Mouse (Mus musculus): ENCODE results near the gene E130208F15Rik. TPM values are rescaled to one million over a fixed set of nuclear protein-coding genes. Genes with fewer than 3 reads are reported as not detected.

Gene E130208F15Rik
- total RNA-seq (2021), result under 1 TPM; 0.32 to 0.55 TPM

GRCm38 (mm10) chr7:30321539-30322284 lies at the start of gene E130208F15Rik:
E130208F15Rik (plus strand) TSS chr7:30321740.
- peak; percentile 67 to 86 for DNase-seq (ENCODE audit: low spot score in 2 of 2)
- intact Hi-C loops (cut with DNase I), result no loop called here

DNA sequence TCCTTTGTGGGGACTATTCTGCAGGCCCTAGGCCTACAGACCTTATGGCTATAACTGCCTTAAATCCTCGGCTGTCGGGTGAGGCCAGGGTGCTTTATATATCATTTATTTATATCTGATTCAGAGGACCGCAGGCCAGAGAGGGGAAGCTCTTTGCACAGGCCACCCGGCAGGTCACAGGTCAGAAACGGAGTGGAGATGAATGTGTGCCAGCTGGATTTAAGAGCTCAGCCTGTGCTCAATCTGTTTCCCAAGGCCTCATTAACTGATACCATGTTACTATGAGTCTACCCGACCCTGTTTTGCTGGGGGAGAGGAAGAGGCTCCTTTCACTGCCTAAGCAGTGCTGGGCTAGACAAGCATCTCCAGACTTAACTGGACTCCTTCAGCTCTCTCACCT lies 47.2 kb upstream of the E130208F15Rik start:
- DNase-seq (ENCODE audit: low spot score in 2 of 2), result no peak
- intact Hi-C loops (cut with DNase I), result no loop called here

DNA sequence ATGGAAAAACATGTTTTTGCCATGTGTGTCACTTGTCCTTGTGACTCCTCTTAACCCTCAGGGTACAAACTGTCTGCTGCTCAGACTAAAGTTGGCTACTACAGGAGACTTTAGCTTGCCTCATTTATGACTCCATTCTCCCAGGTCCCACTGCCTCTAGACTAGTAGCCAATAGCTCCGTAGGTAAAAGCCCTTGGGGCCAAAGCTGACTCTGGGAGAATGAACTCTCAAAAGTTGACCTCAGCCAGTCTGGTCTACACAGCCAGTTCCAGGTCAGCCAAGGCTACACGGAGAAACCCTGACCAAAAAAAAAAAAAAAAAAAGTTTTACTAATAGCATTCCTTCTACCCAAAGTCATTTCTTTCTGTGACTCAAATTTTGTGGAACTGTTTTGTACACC lies 42.6 kb upstream of the E130208F15Rik start:
- intact Hi-C loops (cut with DNase I), result no loop called here

DNA sequence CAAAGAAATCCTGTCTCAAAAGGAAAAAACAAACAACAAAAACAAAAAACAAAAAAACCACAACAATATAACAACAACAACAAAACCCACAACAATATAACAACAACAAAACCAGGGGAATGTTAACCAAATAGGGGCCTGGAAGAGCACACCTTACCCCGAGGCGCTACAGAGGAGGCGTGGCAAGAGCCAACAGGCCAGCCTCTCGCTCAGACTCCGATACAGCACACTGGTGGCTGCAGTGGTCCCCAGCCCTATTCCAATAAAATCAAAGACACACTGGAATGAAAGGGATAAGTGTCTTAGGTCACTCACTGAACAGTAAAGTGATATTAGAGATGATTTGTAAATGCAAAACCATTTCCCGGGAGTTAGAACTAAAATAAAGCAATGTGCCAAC lies 42.0 kb upstream of the E130208F15Rik start:
- no peak for DNase-seq (ENCODE audit: low spot score in 2 of 2)
- intact Hi-C loops (cut with DNase I), result no loop called here

More for the DNA sequence above, 42.6 kb upstream of the E130208F15Rik start:
- DNase-seq (ENCODE audit: low spot score in 2 of 2), result no peak

- DNase-seq (ENCODE audit: low spot score in 2 of 2), result peak; percentile 90 to 95
- intact Hi-C loops (cut with DNase I), result loop anchor here (1.0 kb wide), 1 partner anchor 48 kb away; the partner anchor contains the start of gene Tbcb
Observed at GRCm38 (mm10) chr7:30279951-30280669, 41.4 kb upstream of the E130208F15Rik start, which contains the start of the genes Thap8 and Wdr62. Thap8 (plus strand) TSS chr7:30280094. Wdr62 (minus strand) TSS chr7:30280419.

GRCm38 (mm10) chr7:30280670-30281138 lies 40.8 kb upstream of the E130208F15Rik start:
- intact Hi-C loops (cut with DNase I), result loop anchor here (1.0 kb wide), 1 partner anchor 48 kb away; the partner anchor contains the start of gene Tbcb
- peak; percentile 87 to 91 for DNase-seq (ENCODE audit: low spot score in 2 of 2)

DNA sequence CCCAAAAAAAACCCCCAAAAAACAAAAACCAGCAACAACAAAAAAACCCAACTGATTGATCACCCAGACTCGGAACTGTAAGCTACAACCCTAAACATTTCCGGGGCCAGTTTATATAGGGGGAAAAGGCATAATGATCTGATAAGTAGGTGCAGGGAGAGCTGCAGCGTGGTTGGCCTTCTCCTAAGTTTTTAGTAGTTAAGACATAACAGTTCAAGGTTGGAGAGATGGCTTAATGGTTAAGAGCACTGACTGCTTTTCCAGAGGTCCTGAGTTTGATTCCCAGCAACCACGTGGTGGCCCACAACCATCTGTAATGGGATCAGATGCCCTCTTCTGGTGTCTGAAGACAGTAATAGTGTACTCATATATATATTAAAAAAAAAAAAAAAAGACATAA lies 40.0 kb upstream of the E130208F15Rik start:
- DNase-seq (ENCODE audit: low spot score in 2 of 2), result no peak
- intact Hi-C loops (cut with DNase I), result no loop called here

DNA sequence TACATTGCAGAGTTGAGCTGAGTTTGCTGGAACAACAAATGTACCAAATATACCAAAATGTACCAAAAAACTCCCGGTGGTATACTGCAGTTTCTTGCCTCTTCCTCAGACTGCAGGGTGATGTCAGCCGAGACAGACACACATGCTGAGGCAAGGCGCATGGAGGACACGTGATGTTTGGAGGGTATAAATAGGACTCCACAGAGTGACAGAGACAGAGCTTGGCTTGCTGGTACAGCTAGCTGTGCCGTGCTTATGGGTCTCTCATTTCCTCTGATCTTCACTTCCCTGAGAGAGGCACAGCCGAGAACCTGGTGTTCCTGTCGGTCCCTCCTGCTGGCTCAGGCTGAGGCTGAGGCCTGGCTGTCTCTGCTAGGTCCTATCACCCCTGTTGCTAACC lies 38.8 kb upstream of the E130208F15Rik start:
- intact Hi-C loops (cut with DNase I), result no loop called here
- DNase-seq (ENCODE audit: low spot score in 2 of 2), result peak in 1 of 2 experiments; percentile 58

GRCm38 (mm10) chr7:30286701-30287410 lies 34.7 kb upstream of the E130208F15Rik start:
- intact Hi-C loops (cut with DNase I), result no loop called here
- no peak for DNase-seq (ENCODE audit: low spot score in 2 of 2)

DNA sequence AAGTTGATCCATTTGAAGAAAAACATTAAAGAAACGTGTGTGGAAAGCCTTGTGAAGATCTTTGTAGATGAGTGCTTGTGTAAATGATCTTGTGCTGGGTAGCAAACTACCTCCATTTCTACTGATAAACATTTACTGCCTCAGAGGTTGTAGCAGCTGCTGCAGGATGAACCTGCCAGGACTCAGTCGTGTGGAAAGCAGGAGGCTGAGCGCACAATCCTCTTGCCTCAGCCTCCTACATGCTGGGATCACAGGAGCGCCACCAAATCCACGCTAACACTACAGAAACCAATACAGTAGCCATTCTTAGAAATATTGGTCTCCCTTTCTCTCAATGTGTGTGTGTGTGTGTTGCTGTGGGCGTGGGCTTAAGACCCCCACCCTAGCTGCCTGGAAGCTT lies 33.5 kb upstream of the E130208F15Rik start:
- DNase-seq (ENCODE audit: low spot score in 2 of 2), result no peak
- intact Hi-C loops (cut with DNase I), result loop anchor here (2.0 kb wide), 1 partner anchor 55 kb away; the partner anchor contains the start of gene Tbcb

DNA sequence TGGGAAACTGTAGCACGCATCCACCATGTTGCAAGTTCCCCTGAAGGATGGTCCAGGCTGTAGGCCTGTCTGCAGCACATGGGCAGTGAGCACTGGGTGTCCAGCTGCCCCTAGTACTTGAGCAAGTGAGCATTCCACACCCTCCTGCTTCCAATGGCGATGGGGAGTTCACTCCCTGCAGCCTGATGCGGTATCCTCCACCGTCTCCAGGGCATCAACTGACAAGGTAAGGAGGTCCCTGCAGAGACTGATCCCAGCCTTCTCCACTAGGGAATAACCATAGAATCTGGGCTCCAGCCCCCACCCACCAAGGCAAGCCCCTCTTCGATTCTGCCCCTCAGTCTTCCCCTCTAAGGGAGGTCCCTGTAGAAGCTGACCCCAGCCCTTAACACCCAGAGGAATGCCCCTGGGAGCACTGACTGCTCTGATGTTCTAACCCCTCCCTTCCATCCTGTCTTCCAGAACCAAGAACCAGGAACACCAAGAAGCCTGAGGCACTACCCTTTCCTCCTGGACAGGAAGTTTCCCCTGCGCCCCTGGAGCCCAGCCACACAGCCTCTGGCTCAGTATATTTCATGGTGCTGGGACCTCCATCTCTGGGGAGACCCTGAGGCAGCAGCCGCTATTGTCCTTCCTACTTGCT lies 32.3 kb upstream of the E130208F15Rik start:
- intact Hi-C loops (cut with DNase I), result loop anchor here (2.0 kb wide), 1 partner anchor 56 kb away; the partner anchor contains the start of gene Tbcb
- DNase-seq (ENCODE audit: low spot score in 2 of 2), result no peak

DNA sequence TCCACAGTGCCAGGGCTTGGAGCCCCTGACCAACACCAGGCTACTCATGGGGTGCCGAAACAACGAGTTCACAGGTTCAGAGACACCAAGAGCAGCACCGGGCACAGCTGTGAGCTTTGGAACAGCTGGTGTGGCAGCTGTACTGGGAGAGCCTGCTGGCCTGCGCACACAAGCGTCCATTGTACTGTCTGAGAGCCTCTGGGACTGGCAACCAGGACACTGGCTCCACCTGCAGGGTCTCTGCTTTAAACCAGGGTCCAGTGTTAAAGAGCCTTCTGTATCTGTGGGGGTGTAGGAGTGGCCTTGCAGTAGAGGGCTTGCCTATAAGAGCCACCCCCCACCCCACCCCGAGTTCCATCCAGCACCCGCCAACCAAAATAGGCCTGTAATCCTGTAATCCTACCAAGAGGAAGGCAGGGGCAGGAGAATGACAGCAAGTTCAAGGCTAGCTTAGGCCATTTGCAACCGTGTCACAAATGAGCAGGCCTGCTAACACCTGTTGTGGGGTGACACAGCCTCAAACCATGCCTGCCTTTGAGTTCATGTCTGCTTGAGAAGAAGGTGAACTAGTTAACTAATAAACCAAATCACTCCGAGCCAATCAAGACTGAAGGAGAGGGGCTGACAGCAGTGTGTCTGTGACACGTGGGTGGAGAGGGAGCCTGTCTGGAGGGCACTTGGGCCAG lies 31.7 kb upstream of the E130208F15Rik start:
- intact Hi-C loops (cut with DNase I), result loop anchor here (2.0 kb wide), 1 partner anchor 57 kb away; the partner anchor contains the start of gene Tbcb
- peak in 1 of 2 experiments; percentile 46 for DNase-seq (ENCODE audit: low spot score in 2 of 2)

DNA sequence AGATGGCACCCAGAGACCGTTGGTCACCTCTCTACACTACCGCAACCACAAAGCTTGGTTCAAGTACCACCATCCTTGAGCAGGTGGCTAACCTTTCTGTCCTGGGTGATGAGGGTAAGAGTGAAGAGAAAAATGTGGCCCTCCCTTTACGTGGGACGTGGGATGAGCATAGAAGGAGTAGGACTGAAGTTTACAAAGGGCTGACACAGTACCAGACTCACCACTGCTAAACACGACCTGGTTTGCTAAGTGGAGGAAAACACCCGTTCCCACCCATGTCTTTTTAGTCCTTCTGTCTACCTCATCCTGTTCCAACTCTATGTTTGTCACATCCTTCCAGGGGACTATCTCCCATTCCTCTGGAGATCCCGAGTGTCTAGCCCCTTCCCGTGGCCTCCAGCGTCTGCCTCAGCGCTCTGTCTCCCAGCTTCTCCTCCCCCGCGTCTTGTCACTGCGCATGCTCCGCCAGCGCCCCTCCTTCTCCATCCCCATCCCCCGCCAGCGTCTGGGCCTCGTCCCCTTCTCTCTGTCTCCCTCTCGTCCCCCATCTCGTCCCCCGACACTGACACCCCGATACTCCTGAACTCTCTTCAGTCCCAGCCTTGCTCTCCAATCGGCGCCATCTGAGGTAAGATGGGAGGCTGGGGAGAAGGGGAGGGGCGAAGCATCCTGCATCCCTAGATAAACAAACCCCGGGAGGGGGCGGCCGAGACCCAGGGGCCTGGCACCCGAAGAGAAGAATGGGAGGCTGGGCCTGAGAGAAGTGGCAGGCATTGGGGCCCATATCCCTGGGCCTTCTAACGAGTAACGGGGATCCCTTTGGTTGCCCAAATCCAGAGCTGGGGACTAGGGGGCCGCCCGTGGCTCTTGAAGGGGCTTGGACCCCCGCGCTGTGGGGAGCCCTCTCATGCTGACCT lies 30.1 kb upstream of the E130208F15Rik start, which contains the start of gene Clip3:
Gene Clip3, plus strand, starts transcription at position 514 of the 917 bp plus-strand sequence.
- intact Hi-C loops (cut with DNase I), result no loop called here
- peak; percentile 90 to 94 for DNase-seq (ENCODE audit: low spot score in 2 of 2)

DNA sequence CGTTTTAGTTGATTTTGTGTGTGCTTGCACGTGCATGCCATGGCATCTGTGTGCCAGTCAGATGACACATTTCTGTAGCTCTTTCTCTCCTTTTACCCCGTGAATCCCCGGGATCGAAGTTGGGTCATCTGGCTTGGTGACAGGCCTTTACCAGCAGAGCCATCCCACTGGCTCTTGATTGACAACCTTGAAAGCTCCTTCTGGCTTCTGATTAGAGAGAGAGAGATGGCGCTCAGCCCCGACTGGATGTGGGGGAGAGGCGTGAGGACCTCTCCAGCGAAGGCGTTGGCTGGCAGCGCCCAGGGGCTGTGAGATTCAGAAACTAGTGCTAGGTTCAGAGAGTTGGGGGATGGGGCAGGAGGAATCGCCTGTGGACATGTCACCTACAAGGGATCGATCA lies 27.7 kb upstream of the E130208F15Rik start:
- peak in 1 of 2 experiments; percentile 70 for DNase-seq (ENCODE audit: low spot score in 2 of 2)
- intact Hi-C loops (cut with DNase I), result no loop called here

GRCm38 (mm10) chr7:30294296-30294695 lies 27.2 kb upstream of the E130208F15Rik start:
- intact Hi-C loops (cut with DNase I), result no loop called here
- DNase-seq (ENCODE audit: low spot score in 2 of 2), result no peak

- intact Hi-C loops (cut with DNase I), result no loop called here
- peak; percentile 36 to 59 for DNase-seq (ENCODE audit: low spot score in 2 of 2)
Observed at GRCm38 (mm10) chr7:30295103-30295502, 26.4 kb upstream of the E130208F15Rik start.

GRCm38 (mm10) chr7:30296816-30297215 lies 24.7 kb upstream of the E130208F15Rik start:
- no peak for DNase-seq (ENCODE audit: low spot score in 2 of 2)
- intact Hi-C loops (cut with DNase I), result no loop called here

Data from left cerebral cortex, postnatal 25 days (tissue).